Comparison of ENCODE assay signal across 14 mouse cellular contexts in genomic region chr13:36156340-36156931, GRCm38 (mm10). TPM values are rescaled to one million over a fixed set of nuclear protein-coding genes. Genes with fewer than 3 reads are reported as not detected.
DNase-seq lines count a peak whose midpoint lies in the region.
"Had no signal": no experiment of that assay in that cellular context is flagged by ENCODE, and none has a peak within 500 bp of the region (broad histone marks: within the 10 kb centered on the region; RNA-seq: fewer than 3 reads in every experiment).

No protein-coding gene starts in this region.

- intact Hi-C loops in left cerebral cortex, postnatal 4 days (cut with DNase I): no loop called here
- intact Hi-C loops in left cerebral cortex, postnatal 25 days (cut with DNase I): no loop called here

- DNase-seq in cerebellum, postnatal 25 days: peak; percentile 26 to 46
- DNase-seq in cerebellum, postnatal 4 days (ENCODE audit: low spot score in 2 of 2): no peak
- DNase-seq in left cerebral cortex, postnatal 4 days: peak; percentile 7
- no peak for DNase-seq in left cerebral cortex, postnatal 25 days (ENCODE audit: low spot score in 2 of 2)
- DNase-seq in adipocyte (ENCODE audit: low spot score): peak; percentile 34
- DNase-seq in adrenal gland, postnatal 25 days: peak; percentile 15
- DNase-seq in yolk sac, embryonic 10.5 days (ENCODE audit: low spot score): no peak
- DNase-seq: cerebellum, adult 11 months; kidney, adult 11 months; kidney, postnatal 4 days; liver, embryonic 13.5 days; retina, postnatal 1 day; right cerebral cortex, postnatal 4 days; thymus, postnatal 25 days had no signal

RNA-seq across cellular contexts. Expression of gene Lyrm4, which starts 39.1 kb away (rescaled TPM):
- total RNA-seq in left cerebral cortex, postnatal 4 days (2021): 10 to 100 TPM; 17.3 to 19.9 TPM
- total RNA-seq in left cerebral cortex, postnatal 25 days (2021): 10 to 100 TPM; 22.6 to 23.1 TPM
- 20.7 and 22.9 TPM in 2 replicates for total RNA-seq in adrenal gland, postnatal 25 days (2021)

RNA-seq across cellular contexts. Expression of gene Fars2, which starts 39.2 kb away (rescaled TPM):
- 10 to 100 TPM; 29.5 to 31.5 TPM for total RNA-seq in left cerebral cortex, postnatal 4 days (2021)
- 10 to 100 TPM; 33.9 to 39.1 TPM for total RNA-seq in left cerebral cortex, postnatal 25 days (2021)
- 94.8 and 97.4 TPM in 2 replicates for total RNA-seq in adrenal gland, postnatal 25 days (2021)

Comparison
In these comparisons a context has a peak if more than half of its experiments do, and no peak if none do; other contexts are left out.
1. DNase-seq: peak in cerebellum, postnatal 25 days (2 of 2), left cerebral cortex, postnatal 4 days (single experiment), adipocyte (single experiment) and adrenal gland, postnatal 25 days (single experiment); none in cerebellum, postnatal 4 days (0 of 2), left cerebral cortex, postnatal 25 days (0 of 2) and yolk sac, embryonic 10.5 days (single experiment).